Mouse (Mus musculus): Measurements from ENCODE around the gene Cnfn.

- TF ChIP-seq EP300 (IDR thresholded peaks at IDR 0.05) (no peak), CTCF (IDR thresholded peaks at IDR 0.05) (no peak)
Measured at GRCm38 (mm10) chr7:25339329-25339728, 30.2 kb downstream of the Cnfn start.

Data from lung, postnatal 0 days (tissue).